ENCODE assay signal across 29 mouse cellular contexts in the genomic region with DNA sequence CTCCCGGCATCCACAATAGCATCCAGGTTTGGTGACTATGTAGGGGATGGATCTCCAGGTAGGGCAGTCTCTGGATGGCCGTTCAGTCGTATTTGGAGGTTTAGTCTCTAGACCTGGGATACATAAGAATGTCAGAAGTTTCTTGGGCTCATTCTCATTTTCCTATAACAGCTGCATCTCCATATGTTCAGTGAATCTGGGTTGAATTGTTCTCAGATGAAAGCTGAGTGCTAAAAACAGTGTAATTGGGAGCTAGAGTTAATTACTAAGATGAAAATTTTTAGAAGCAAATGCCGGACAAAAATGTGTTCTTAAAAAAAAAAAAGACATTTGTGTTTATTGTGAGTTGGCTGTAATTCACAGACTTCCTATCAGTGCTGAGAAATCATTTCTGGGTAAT. TPM values are rescaled to one million over a fixed set of nuclear protein-coding genes. Genes with fewer than 3 reads are reported as not detected.
A peak's percentile ranks its signal among the peaks of the same experiment; 100 is the strongest.
DNase-seq lines count a peak whose midpoint lies in the region; ATAC-seq and TF ChIP-seq lines count a peak whose summit lies in the region.
"Had no signal": no experiment of that assay in that cellular context is flagged by ENCODE, and none has a peak within 500 bp of the region (broad histone marks: within the 10 kb centered on the region; RNA-seq: fewer than 3 reads in every experiment).

No protein-coding gene starts in this region.

- no peaks in the 10 kb centered on the region; the same call in 1 of the 2 replicates for H3K4me1 ChIP-seq in forebrain, postnatal 0 days (ENCODE audit: insufficient read depth)
- H3K4me1 ChIP-seq in forebrain, embryonic 11.5 days (replicated peaks; ENCODE audit: control insufficient read depth, insufficient read depth, low read length): no peaks in the 10 kb centered on the region
- no peaks in the 10 kb centered on the region for H3K4me1 ChIP-seq in stomach, postnatal 0 days (replicated peaks; ENCODE audit: control insufficient read depth, insufficient read depth)
- H3K4me1 ChIP-seq: embryonic facial prominence, embryonic 13.5 days; embryonic facial prominence, embryonic 15.5 days; forebrain, embryonic 10.5 days; forebrain, embryonic 13.5 days had no signal

- peak; percentile 24 for DNase-seq in forebrain, postnatal 0 days
- DNase-seq in forebrain, embryonic 11.5 days (ENCODE audit: low spot score): no peak
- DNase-seq in layer of hippocampus, adult 9-10 months (ENCODE audit: low spot score): peak; percentile 13
- DNase-seq in layer of hippocampus, adult 9-11 months: no peak
- peak; percentile 69 for DNase-seq in brain, adult 2 months (ENCODE audit: low read depth, low spot score)
- peak; percentile 72 for DNase-seq in telencephalon, adult 2 months (ENCODE audit: low read depth, low spot score)
- DNase-seq in stomach, postnatal 0 days (ENCODE audit: low spot score): no peak
- DNase-seq: adrenal gland, adult 8-10 months; adrenal gland, postnatal 14 days; adrenal gland, postnatal 36 days; B cell, adult 2 months; cerebellum, adult 11 months; cerebellum, adult 18-20 months; cerebellum, adult 8-10 months; cerebellum, adult 9-11 months; cerebellum, postnatal 14 days; cerebellum, postnatal 36 days had no signal

- H3K27me3 ChIP-seq in forebrain, postnatal 0 days (ENCODE audit: insufficient read depth, low read length): no peaks in the 10 kb centered on the region
- no peaks in the 10 kb centered on the region for H3K27me3 ChIP-seq in forebrain, embryonic 11.5 days (ENCODE audit: control insufficient read depth, insufficient read depth, low read length)
- no peaks in the 10 kb centered on the region for H3K27me3 ChIP-seq in stomach, postnatal 0 days (ENCODE audit: control insufficient read depth, insufficient read depth, low read length)
- H3K27me3 ChIP-seq: CH12.LX; embryonic facial prominence, embryonic 13.5 days; embryonic facial prominence, embryonic 15.5 days; forebrain, embryonic 13.5 days; forebrain, embryonic 15.5 days had no signal

- no peak overlapping the region for H3K4me2 ChIP-seq in forebrain, postnatal 0 days (ENCODE audit: low read depth)
- no peak overlapping the region for H3K4me2 ChIP-seq in forebrain, embryonic 11.5 days (ENCODE audit: low read depth, low read length, severe bottlenecking)
- H3K4me2 ChIP-seq in stomach, postnatal 0 days (replicated peaks; ENCODE audit: low read depth): no peak overlapping the region
- H3K4me2 ChIP-seq: embryonic facial prominence, embryonic 13.5 days; embryonic facial prominence, embryonic 15.5 days; forebrain, embryonic 13.5 days; forebrain, embryonic 15.5 days had no signal

- no peak for ATAC-seq in forebrain, postnatal 0 days
- no peak for ATAC-seq in forebrain, embryonic 11.5 days (replicated peaks; ENCODE audit: low FRiP score)
- no peak for ATAC-seq in stomach, postnatal 0 days (ENCODE audit: low FRiP score, low TSS enrichment)
- ATAC-seq: activated CD4-positive, CD25-positive, alpha-beta regulatory T cell, adult 4 months; CD4-positive, CD25-positive, alpha-beta regulatory T cell, adult 4 months; forebrain, embryonic 13.5 days; forebrain, embryonic 15.5 days; Patski had no signal

- H3K36me3 ChIP-seq in forebrain, postnatal 0 days (ENCODE audit: insufficient read depth): no peaks in the 10 kb centered on the region
- no peaks in the 10 kb centered on the region for H3K36me3 ChIP-seq in forebrain, embryonic 11.5 days (ENCODE audit: control insufficient read depth, insufficient read depth, low read length)
- H3K36me3 ChIP-seq in stomach, postnatal 0 days (ENCODE audit: control insufficient read depth, insufficient read depth, low read length): no peaks in the 10 kb centered on the region
- H3K36me3 ChIP-seq: embryonic facial prominence, embryonic 13.5 days; embryonic facial prominence, embryonic 15.5 days; forebrain, embryonic 10.5 days; forebrain, embryonic 15.5 days; G1E had no signal

- 70% methylated on average over 4 of the region's 4 CpGs for WGBS in forebrain, postnatal 0 days
- WGBS in forebrain, embryonic 11.5 days: 88% methylated on average over 4 of the region's 4 CpGs
- WGBS in stomach, postnatal 0 days: 72% methylated on average over 4 of the region's 4 CpGs

- no peak overlapping the region for H3K4me3 ChIP-seq in forebrain, postnatal 0 days (ENCODE audit: low read depth, low read length)
- H3K4me3 ChIP-seq in forebrain, embryonic 11.5 days (ENCODE audit: low read depth, low read length): no peak overlapping the region
- no peak overlapping the region for H3K4me3 ChIP-seq in stomach, postnatal 0 days (ENCODE audit: low read depth, low read length)
- H3K4me3 ChIP-seq: embryonic facial prominence, embryonic 13.5 days; embryonic facial prominence, embryonic 15.5 days; erythroblast, embryonic 14.5 days; forebrain, embryonic 10.5 days; forebrain, embryonic 13.5 days; forebrain, embryonic 15.5 days had no signal

- H3K27ac ChIP-seq in forebrain, postnatal 0 days (ENCODE audit: low read depth, low read length): no peak overlapping the region
- no peak overlapping the region for H3K27ac ChIP-seq in forebrain, embryonic 11.5 days (ENCODE audit: low read depth, low read length)
- H3K27ac ChIP-seq in stomach, postnatal 0 days (replicated peaks): no peak overlapping the region
- H3K27ac ChIP-seq: embryonic facial prominence, embryonic 13.5 days; embryonic facial prominence, embryonic 15.5 days; forebrain, embryonic 10.5 days; forebrain, embryonic 13.5 days; forebrain, embryonic 15.5 days had no signal

- no peak overlapping the region for H3K9ac ChIP-seq in forebrain, postnatal 0 days
- no peak overlapping the region for H3K9ac ChIP-seq in forebrain, embryonic 11.5 days (ENCODE audit: low read length)
- H3K9ac ChIP-seq in stomach, postnatal 0 days (ENCODE audit: low read length): no peak overlapping the region
- H3K9ac ChIP-seq: embryonic facial prominence, embryonic 13.5 days; embryonic facial prominence, embryonic 15.5 days; forebrain, embryonic 13.5 days; forebrain, embryonic 15.5 days had no signal

- TF ChIP-seq CTCF in forebrain, postnatal 0 days (IDR thresholded peaks at IDR 0.05; ENCODE audit: low read depth): no peak
- TF ChIP-seq CTCF in stomach, postnatal 0 days (IDR thresholded peaks at IDR 0.05; ENCODE audit: low read depth): no peak

- no peak for TF ChIP-seq EP300 in stomach, postnatal 0 days (optimal IDR thresholded peaks at IDR 0.05)

- no peaks in the 10 kb centered on the region for H3K9me3 ChIP-seq in forebrain, postnatal 0 days (ENCODE audit: low read length)
- H3K9me3 ChIP-seq in forebrain, embryonic 11.5 days (ENCODE audit: control insufficient read depth, low read length): no peaks in the 10 kb centered on the region
- H3K9me3 ChIP-seq in stomach, postnatal 0 days (ENCODE audit: control insufficient read depth, low read length): no peaks in the 10 kb centered on the region
- H3K9me3 ChIP-seq: embryonic facial prominence, embryonic 13.5 days; embryonic facial prominence, embryonic 15.5 days; forebrain, embryonic 10.5 days; forebrain, embryonic 13.5 days; forebrain, embryonic 15.5 days; G1E had no signal

RNA-seq across cellular contexts. Expression of a gene that starts 57.3 kb away (rescaled TPM):
- 56.3 and 58.6 TPM in 2 replicates for total RNA-seq in forebrain, postnatal 0 days (2014; rRNA removed)
- polyA plus RNA-seq in forebrain, postnatal 0 days (2015; fragmentation: Nextera tagmentation; extraction: Ambion mirVana): 3.8 and 5.5 TPM in 2 replicates
- polyA plus RNA-seq in forebrain, embryonic 11.5 days (2014; fragmentation: Nextera tagmentation; extraction: Ambion mirVana): 1.3 and 1.6 TPM in 2 replicates
- 1.5 and 1.7 TPM in 2 replicates for polyA plus RNA-seq in stomach, postnatal 0 days (2015; fragmentation: Nextera tagmentation; extraction: Ambion mirVana)
- total RNA-seq: adrenal gland, postnatal 14 days; adrenal gland, postnatal 36 days; CH12.LX; common myeloid progenitor, adult 5-6 weeks had no signal
- polyA plus RNA-seq: activated CD4-positive, CD25-positive, alpha-beta regulatory T cell, adult 4 months; CD4-positive, CD25-positive, alpha-beta regulatory T cell, adult 4 months; erythroblast, embryonic 14.5 days had no signal

Comparison
In these comparisons a context has a peak if more than half of its experiments do, and no peak if none do; other contexts are left out.
1. DNase-seq: peak in forebrain, postnatal 0 days (single experiment), layer of hippocampus, adult 9-10 months (single experiment), brain, adult 2 months (single experiment) and telencephalon, adult 2 months (single experiment); none in forebrain, embryonic 11.5 days (single experiment), layer of hippocampus, adult 9-11 months (single experiment) and stomach, postnatal 0 days (single experiment).